Mouse (Mus musculus) left cerebral cortex, adult 2 months (tissue): Measurements from ENCODE around the gene Caml. TPM values are rescaled to one million over a fixed set of nuclear protein-coding genes. Genes with fewer than 3 reads are reported as not detected.
"Not testable (repeated sequence)": the region's sequence is repeated elsewhere in the genome, so short reads cannot be mapped to it uniquely, and the experiment has no call there.

Experiments used
- DNase-seq, 2 experiments: peaks; one replicate each; pipeline ENCODE4 v3.0.0; 2021 to 2022; ENCODE audit warnings: low spot score in 2 of 2, mixed read lengths in 1 of 2; ENCODE audit errors: extremely low spot score in 1 of 2
- H3K27ac ChIP-seq: fragments of 200-600 bp; 2 replicates; pipeline ENCODE4 v1.8.1; 2022
- H3K4me3 ChIP-seq: fragments of 200-600 bp; 2 replicates; pipeline ENCODE4 v1.8.1; 2022
- CTCF ChIP-seq: fragments of 200-600 bp; IDR thresholded peaks from 2 replicates; pipeline ENCODE4 v1.8.1; 2022; ENCODE audit warnings: antibody characterized with exemption, mild to moderate bottlenecking, moderate library complexity
- intact Hi-C: fragments of 180-260 bp; cut with DNase I; formaldehyde crosslinking; loops from one replicate; pipeline ENCODE4 v1.15.1; 2025
- total RNA-seq, 2 experiments: library from RNA; stranded (reverse); gene quantifications; 2 replicates each; pipeline ENCODE4 v1.2.3; 2021

Gene Caml
- total RNA-seq, 2 experiments from 2014 or later, result 42.6 to 45.3 TPM

DNA sequence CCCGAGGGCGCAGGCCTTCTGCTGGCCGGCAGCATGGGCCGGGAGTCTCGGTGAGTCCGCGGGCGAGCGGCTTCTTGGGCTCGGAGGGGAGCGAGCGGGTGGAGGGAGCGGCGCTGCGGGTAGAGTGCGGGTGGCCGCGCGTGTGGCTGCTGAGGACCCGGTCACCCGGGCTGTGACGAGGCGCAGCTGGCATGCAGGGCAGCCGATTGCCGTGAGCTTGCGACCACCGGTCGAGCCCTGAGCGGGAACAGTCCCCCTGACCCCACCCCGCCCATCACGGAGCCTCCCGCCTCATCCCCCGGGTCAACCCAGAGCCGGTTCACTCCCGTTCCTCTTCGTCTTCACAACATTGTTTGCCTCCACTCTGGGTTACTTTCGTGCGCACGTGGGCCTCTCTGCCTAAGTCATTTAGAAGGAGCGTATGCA lies 12.4 kb downstream of the Caml start:
- H3K4me3 ChIP-seq, result peak overlapping the region; percentile 100
- TF ChIP-seq CTCF, result no peak
- H3K27ac ChIP-seq, result peak overlapping the region; percentile 80
- no peak for DNase-seq
- intact Hi-C loops, result no loop called here

DNA sequence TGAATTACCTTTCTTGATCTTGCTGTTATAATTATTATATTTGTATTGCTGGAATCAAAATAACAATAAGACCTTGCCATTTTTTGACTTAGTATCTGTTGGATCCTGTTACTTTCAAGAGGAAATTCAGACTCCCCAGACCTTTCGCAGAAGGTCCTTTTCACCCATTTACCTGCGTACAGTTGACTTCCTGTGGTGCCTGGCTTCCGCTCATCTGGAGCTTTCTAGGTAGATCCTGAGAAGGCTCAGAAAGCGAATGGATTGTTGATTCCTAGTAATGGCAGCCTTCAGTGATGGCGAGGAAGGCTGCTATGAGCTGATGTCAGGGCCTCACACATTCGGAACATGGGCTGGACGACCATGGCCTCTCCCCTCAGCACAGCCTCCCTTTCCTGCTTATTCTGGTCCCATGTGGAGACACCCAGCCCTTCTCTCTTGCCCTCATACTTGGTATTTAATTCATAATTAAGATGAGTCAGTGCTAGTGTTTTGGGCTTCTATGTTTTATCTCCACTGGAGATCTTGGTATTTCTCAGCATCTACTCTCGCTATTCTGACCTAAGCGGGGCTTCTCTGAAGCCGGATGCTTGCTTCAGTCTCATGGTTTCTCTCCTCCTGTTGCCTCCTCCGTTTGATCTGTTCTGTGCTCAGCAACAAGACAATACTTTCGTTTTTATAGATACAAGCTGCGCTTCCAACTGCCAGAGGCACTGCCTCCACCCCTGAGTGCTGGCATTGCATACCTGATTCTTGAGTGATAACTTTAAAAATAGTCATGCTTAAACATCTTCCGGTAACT lies 13.6 kb downstream of the Caml start:
- no peak for TF ChIP-seq CTCF
- no peak for DNase-seq
- no peak overlapping the region for H3K27ac ChIP-seq
- H3K4me3 ChIP-seq, result no peak overlapping the region
- intact Hi-C loops, result no loop called here

GRCm38 (mm10) chr13:55640480-55640879 lies 17.7 kb downstream of the Caml start:
- intact Hi-C loops, result loop anchor here (1.0 to 5.0 kb wide), 2 partner anchors 39 to 87 kb away; partner anchors contain the start of gene Pcbd2
- peak; percentile 66 to 76 for DNase-seq
- not testable (repeated sequence) for H3K4me3 ChIP-seq, H3K27ac ChIP-seq
- peak; percentile 82 for TF ChIP-seq CTCF

DNA sequence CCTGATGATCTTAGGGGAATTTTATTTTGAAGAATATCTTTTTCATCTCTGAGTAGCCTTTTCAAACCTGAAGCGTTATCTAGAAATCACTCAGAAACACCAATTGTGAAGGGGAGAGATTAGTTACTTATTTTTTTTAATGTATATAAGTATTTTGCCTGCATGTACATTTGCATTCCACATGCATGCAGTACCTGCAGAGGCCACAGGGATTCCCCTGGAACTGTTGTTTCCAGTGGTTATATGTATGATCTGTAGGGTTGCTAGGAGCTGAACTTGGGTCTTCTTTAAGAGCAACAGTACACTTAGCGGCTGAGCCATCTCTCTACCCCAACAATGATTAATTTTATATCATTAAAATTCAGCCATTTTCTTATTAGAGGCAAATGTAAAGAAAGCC lies 21.7 kb downstream of the Caml start:
- peak; percentile 52 for TF ChIP-seq CTCF
- no peak for DNase-seq
- Histone ChIP-seq H3K4me3 (no peak overlapping the region), H3K27ac (no peak overlapping the region)
- intact Hi-C loops, result loop anchor here (5.0 kb wide), 1 partner anchor 83 kb away; the partner anchor contains the start of gene Pcbd2

- no peak; the same call in none of the 2 replicates for TF ChIP-seq CTCF
- Histone ChIP-seq H3K27ac (no peak overlapping the region), H3K4me3 (no peak overlapping the region)
- intact Hi-C loops, result no loop called here
- no peak for DNase-seq
Measured at GRCm38 (mm10) chr13:55650098-55650497, 27.3 kb downstream of the Caml start.

DNA sequence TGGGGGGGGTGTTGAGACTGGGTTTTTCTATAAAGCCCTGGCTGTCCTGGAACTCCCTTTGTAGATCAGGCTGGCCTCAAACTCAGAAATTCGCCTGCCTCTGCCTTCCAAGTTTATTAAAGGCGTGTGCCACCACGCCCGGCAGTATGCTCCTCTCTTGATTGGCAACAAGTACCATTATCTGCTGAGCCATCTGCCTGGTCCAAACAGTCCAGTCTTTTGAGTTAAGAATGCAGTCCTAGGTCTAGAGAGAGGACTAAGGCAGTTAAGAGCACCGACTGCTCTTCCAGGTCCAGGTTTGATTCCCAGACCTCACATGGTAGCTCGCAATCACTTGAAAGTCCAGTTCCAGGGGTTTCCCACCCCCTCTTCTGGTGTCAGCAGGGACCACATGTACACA lies 28.2 kb downstream of the Caml start:
- no peak for DNase-seq
- H3K27ac ChIP-seq, result no peak overlapping the region
- no peak for TF ChIP-seq CTCF
- no peak overlapping the region for H3K4me3 ChIP-seq
- intact Hi-C loops, result no loop called here

- DNase-seq, result no peak
- intact Hi-C loops, result no loop called here
- TF ChIP-seq CTCF, result peak; percentile 50
- Histone ChIP-seq H3K4me3 (no peak overlapping the region), H3K27ac (no peak overlapping the region)
Measured at GRCm38 (mm10) chr13:55668550-55668949, 45.7 kb downstream of the Caml start.

DNA sequence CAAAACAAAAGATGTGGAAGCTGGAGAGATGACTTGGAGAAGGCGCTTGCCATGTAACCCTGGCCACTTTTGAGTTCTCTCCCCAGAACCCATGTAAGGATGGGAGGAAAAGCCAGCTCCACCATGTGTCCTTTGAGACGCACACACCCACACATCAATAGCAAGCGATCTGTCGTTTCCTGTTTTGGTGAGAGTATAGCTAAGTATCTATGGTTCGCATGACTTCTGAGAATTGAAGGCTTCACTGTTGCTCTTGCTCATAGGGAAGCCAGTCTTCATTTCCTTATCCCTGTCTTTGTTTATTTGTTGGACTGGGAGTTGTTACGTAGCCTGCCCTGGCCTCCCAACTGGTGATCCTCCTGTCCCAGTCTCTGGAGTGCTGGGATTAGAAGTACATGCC lies 49.9 kb downstream of the Caml start:
- TF ChIP-seq CTCF, result no peak
- Histone ChIP-seq H3K27ac (no peak overlapping the region), H3K4me3 (no peak overlapping the region)
- intact Hi-C loops, result no loop called here
- DNase-seq, result no peak

- no peak overlapping the region for H3K4me3 ChIP-seq
- intact Hi-C loops, result no loop called here
- no peak overlapping the region for H3K27ac ChIP-seq
- DNase-seq, result no peak
- no peak for TF ChIP-seq CTCF
Measured at GRCm38 (mm10) chr13:55677364-55677763, 54.6 kb downstream of the Caml start.

Other genes starting within 250 kb of the Caml start
- under 1 TPM; 0.25 to 0.49 TPM for gene Slc34a1, start 224.8 kb upstream of the Caml start, total RNA-seq
- gene Pfn3, start 207.8 kb upstream of the Caml start, total RNA-seq, result not detected
- 1 to 10 TPM in 1 of 2 experiments, under 1 TPM in 1; 0.95 to 1.3 TPM for gene F12, start 196.2 kb upstream of the Caml start, total RNA-seq
- gene Grk6, start 177.9 kb upstream of the Caml start, total RNA-seq, result 10 to 100 TPM; 61.2 to 66.2 TPM
- gene Prr7, start 158.7 kb upstream of the Caml start, total RNA-seq, result 10 to 100 TPM; 77.6 to 80.2 TPM
- 100 to 1,000 TPM; 303 to 325 TPM for gene Dbn1, start 134.9 kb upstream of the Caml start, total RNA-seq
- gene Pdlim7, start 109.3 kb upstream of the Caml start, total RNA-seq, result 100 to 1,000 TPM in 1 of 2 experiments, 10 to 100 TPM in 1; 94.9 to 114 TPM
- gene Dok3, start 93.7 kb upstream of the Caml start, total RNA-seq, result 10 to 100 TPM; 10.1 to 18.2 TPM
- gene Ddx41, start 86.3 kb upstream of the Caml start, total RNA-seq, result 10 to 100 TPM; 63.7 to 65.7 TPM
- gene Fam193b, start 51.9 kb upstream of the Caml start, total RNA-seq, result 10 to 100 TPM; 90.5 to 98.1 TPM
- gene Tmed9, start 49.3 kb upstream of the Caml start, total RNA-seq, result 100 to 1,000 TPM; 128 to 141 TPM
- gene B4galt7, start 23.1 kb upstream of the Caml start, total RNA-seq, result 10 to 100 TPM; 24.7 to 25.8 TPM
- gene Ddx46, start 12.0 kb downstream of the Caml start, total RNA-seq, result 10 to 100 TPM; 48.5 to 50.3 TPM
- 10 to 100 TPM; 74.6 to 77.8 TPM for gene B230219D22Rik, start 70.1 kb downstream of the Caml start, total RNA-seq
- gene Txndc15, start 91.6 kb downstream of the Caml start, total RNA-seq, result 10 to 100 TPM; 74.9 to 76.6 TPM
- gene Pcbd2, start 104.4 kb downstream of the Caml start, total RNA-seq, result 10 to 100 TPM; 20.9 to 24.0 TPM
- gene Catsper3, start 161.6 kb downstream of the Caml start, total RNA-seq, result under 1 TPM; 0.25 to 0.44 TPM
- gene Pitx1, start 213.2 kb downstream of the Caml start, total RNA-seq, result not detected